Mouse (Mus musculus) ES-CJ7 (cell line): ENCODE measurements around the gene Fbxl19.

ENCODE experiments used
- DNase-seq: peaks from one replicate; pipeline ENCODE4 v3.0.0; 2011; ENCODE audit warnings: low read depth, low spot score

Fbxl19 gene

GRCm38 (mm10) chr7:127801010-127801621 is 56.8 kb downstream of the Fbxl19 start:
- no peak for DNase-seq

DNA sequence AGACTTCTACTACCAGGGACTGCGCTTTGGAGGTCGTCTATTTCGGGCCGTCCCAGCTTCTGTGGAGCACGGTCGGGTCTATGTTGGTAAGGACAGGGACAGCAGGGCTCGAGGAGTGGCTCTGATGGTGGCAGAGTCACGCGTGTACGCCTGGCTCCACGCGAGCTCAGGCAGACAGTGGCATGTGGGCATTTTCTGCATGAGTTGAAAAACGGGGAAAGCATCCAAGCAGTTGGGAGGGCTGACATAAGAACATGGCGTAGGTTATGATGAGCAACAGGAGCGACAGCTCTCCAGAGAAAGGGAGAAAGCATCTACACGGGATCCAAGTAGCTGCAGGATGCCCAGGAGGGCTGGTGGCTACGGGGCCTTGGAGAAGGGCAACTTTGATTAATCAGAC is 58.0 kb downstream of the Fbxl19 start:
- no peak for DNase-seq

DNA sequence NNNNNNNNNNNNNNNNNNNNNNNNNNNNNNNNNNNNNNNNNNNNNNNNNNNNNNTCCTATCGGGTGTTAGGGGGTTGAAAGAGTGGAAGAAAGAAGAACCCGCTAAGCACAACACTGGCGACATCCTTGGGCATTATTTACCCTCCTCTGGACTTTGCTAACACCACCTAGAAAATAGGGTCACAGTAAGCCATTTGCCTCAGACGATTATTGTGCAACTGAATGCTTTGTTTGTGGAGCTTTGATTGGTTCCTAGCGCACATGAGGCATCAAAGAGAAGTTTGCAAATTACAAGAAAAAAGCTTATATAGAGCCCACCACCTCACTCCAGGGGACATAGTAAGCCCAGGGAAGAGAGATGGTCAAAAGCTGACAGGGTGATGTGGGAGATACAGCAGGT is 64.5 kb downstream of the Fbxl19 start:
- no peak for DNase-seq

GRCm38 (mm10) chr7:127809846-127810245 is 65.5 kb downstream of the Fbxl19 start:
- DNase-seq, result peak; percentile 59

DNA sequence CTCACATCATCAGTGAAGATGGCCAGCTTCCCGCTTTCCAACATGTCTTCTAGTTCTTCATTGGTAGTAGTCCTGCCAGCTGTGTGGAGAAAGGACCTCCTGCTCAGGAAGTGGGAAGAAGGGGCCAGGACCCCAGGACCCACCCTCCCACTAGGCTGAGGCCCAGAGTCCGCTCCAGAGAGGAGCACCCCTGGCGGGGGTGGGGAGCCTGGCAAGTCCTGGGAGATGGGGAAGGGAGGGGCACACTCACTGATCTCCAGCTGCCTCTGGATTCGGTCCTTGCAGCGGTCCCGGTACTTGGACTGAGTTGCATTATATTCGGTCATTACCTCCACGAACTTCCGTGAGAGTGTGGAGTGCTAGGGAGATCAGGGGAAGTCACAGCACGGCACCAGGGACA is 66.3 kb downstream of the Fbxl19 start:
- no peak for DNase-seq

GRCm38 (mm10) chr7:127811240-127811639 is 66.9 kb downstream of the Fbxl19 start:
- DNase-seq, result peak; percentile 54

DNA sequence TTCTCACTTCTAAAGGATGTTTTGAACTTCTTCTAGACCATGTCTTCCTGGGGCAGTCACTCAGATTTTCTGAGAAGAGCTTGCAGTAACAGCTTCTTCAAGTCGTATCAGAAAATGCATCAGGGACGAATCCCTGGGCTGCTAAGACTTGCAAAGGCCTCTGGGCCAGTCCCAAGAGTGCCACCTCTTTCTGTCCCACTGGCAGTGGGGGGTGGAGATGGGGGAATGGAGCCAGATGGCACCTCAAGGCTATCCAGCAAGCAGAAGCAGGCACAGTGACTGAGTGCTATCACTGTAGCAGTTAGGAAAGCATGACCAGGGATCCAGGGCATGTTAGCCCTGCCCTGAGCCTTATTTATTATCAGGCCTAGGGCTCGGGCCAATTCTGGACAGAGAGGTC is 67.9 kb downstream of the Fbxl19 start:
- DNase-seq, result no peak

DNA sequence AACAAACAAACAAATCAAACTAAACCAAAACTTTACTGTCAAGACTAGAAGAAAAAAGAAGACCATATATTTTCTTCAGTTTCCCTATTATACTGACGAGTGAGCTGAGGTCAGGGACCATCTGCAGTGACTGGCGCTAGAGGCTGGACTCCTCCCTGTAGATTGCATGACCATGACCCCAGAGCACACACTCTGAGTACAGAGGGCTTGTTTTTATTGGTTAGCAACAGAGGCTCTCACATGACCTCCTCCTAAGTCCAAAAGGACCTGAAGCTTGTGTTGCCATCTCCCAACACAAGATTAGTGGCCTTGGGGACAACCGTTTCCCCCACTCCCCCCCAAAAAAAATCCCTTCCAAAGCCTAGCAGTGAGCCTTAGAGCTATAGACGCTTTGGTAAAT is 69.5 kb downstream of the Fbxl19 start:
- DNase-seq, result no peak

- no peak for DNase-seq
Measured at GRCm38 (mm10) chr7:127814241-127814921, 70.0 kb downstream of the Fbxl19 start.

DNA sequence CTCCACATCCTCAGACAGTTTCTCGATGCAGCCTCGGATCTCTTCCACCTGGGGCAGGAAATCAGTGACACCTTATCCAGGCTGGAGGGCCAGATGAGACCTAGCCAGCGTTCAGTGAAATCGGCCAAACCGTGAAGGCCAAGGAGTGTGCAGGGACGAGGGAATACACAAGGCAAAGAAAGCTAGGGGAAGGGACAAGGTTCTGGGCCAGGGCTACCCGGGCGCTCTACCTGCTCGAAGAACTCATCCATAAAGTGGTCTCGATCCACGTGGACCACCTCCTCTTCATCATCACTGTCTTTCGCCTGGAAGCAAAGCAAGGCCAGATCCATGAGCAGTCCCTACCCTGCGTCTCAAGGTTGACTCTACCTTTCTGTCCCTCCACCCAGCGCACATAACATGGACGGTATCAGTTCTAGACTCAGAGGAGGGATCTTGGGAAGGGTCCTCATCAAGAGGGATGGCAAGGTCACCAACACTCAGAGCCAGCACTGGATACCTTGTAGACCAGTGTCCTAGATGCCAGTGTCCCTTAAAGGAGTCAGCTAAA is 70.8 kb downstream of the Fbxl19 start:
- no peak for DNase-seq

DNA sequence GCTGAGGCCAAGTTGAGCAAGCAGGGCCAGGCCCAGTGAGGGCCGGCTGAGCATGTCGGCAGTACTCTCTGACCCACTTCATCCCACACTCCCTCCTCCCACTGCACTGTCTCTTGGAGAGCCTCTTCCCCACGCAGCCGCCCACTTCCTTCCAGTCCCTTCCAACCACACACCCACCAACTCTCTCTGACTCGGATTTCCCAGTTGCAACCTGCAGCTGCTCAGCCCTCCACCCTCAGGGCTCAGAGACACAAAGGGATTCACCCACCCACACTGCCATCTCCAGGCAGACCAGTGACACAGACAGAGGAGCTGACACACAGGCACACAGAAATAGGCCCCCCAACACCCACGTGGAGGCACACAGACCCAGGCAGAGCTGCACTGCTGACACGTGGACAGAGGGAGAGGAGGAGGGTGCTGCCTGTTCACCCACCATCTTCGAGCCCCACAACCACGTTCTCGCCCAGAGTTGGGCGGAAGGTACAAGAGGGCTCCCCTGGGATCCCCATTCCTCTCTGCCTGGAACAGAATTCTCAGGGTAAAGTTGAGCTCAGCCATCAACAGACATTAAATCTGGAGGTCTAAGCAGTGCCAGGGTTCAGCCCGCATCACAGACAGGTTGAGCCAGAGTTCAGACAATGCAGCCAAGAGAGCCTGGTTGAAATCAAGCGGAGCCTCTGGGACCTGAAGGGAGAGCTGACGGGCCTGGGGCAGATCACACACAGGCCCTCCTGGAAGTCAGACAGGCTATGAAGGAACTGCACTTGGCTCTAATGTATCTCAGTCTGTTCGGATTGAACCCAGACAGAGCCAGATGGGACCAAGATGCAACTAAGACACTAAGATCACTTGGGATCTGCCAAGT is 71.8 kb downstream of the Fbxl19 start:
- peak; percentile 83 for DNase-seq

DNA sequence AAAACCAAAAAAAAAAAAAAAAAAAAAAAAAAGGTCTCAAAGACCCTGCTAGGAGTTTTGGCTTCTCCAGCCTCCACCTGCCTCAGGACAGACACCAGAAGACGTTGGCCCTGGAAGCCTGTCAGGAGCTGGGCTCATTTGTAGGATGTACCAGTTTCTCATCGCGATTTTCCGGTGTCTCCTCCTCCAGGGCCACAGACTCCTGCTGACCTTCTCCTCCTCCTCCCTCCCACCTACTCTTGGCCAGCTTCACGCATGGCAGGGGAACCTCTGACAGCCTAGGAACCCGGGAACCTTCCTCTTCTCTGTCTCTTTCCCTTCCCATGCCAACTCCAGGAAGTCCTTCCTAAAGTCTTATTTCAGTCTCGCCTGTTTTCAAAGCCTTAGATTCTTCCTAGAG is 72.7 kb downstream of the Fbxl19 start:
- no peak for DNase-seq

DNA sequence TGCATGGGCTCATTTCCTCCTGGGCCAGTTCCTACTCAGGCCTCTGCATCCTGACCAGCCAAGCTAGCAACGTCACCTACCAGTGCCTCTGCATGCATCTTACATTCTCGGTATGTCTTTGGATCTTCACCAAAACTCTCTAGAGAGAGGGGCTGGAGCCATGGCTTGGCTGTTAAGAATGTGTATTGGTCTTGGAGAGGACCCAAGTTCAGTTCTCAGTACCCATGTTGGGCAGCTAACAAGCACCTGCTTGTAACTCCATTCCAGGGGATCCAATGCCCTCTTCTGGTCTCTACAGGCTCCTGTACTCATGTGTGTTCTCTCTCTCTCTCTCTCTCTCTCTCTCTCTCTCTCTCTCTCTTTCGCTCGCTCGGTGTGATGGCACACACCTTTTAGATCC is 73.4 kb downstream of the Fbxl19 start:
- no peak for DNase-seq
